Mouse (Mus musculus) midbrain, embryonic 13.5 days (tissue): ENCODE measurements around the gene Vegfa. TPM values are rescaled to one million over a fixed set of nuclear protein-coding genes. Genes with fewer than 3 reads are reported as not detected.

Experiments used
- ATAC-seq: fragments of 200-750 bp; cut with Nextera tagmentation; 2 replicates; pipeline ENCODE4 v1.8.0; 2017; ENCODE audit warnings: mild to moderate bottlenecking, moderate TSS enrichment, moderate library complexity
- H3K27ac ChIP-seq: fragments of 300-500 bp; sonication (generic); 2 replicates; pipeline ENCODE4 v1.5.1; 2015; ENCODE audit warnings: inconsistent platforms, mild to moderate bottlenecking, moderate library complexity
- H3K27me3 ChIP-seq: fragments of 300-500 bp; sonication (generic); 2 replicates; pipeline ENCODE4 v1.6.1; 2015; ENCODE audit warnings: mild to moderate bottlenecking, inconsistent platforms
- H3K36me3 ChIP-seq: fragments of 300-500 bp; sonication (generic); 2 replicates; pipeline ENCODE4 v1.6.1; 2015; ENCODE audit warnings: mild to moderate bottlenecking, inconsistent platforms
- H3K4me1 ChIP-seq: fragments of 300-500 bp; sonication (generic); replicated peaks from 2 replicates; pipeline ENCODE4 v1.6.1; 2015; ENCODE audit warnings: inconsistent platforms
- H3K4me2 ChIP-seq: fragments of 300-500 bp; sonication (generic); replicated peaks from 2 replicates; pipeline ENCODE4 v1.6.1; 2015; ENCODE audit warnings: moderate library complexity, mild to moderate bottlenecking, inconsistent platforms
- H3K4me3 ChIP-seq: fragments of 300-500 bp; sonication (generic); replicated peaks from 2 replicates; pipeline ENCODE4 v1.5.1; 2015; ENCODE audit warnings: mild to moderate bottlenecking, inconsistent platforms
- H3K9ac ChIP-seq: fragments of 300-500 bp; sonication (generic); replicated peaks from 2 replicates; pipeline ENCODE4 v1.6.1; 2015; ENCODE audit warnings: mild to moderate bottlenecking, inconsistent platforms
- H3K9me3 ChIP-seq: fragments of 300-500 bp; sonication (generic); 2 replicates; pipeline ENCODE4 v1.6.1; 2016; ENCODE audit warnings: mild to moderate bottlenecking, inconsistent platforms
- WGBS: fragments of 180-500 bp; shearing (Covaris S2); methylation state at CpG from one replicate; pipeline ENCODE4 v1.1.7; 2015; 5-methylcytosine and 5-hydroxymethylcytosine counted together
- polyA plus RNA-seq: library from polyadenylated mRNA; unstranded; fragments of >200 nt; fragmentation: Nextera tagmentation; extraction: Ambion mirVana; gene quantifications from 2 replicates; pipeline ENCODE4 v1.2.1, GENCODE M21; 2015

The Vegfa gene
- polyA plus RNA-seq, 1 experiment from 2014 or later, result 3.4 TPM

- 95% methylated on average over 4 of the region's 4 CpGs for WGBS
These were observed 16.0 kb upstream of the Vegfa start for GRCm38 (mm10) chr17:46048184-46048583.

GRCm38 (mm10) chr17:46045742-46046141, 13.6 kb upstream of the Vegfa start:
- H3K9me3 ChIP-seq, result peaks cover 7% of the 10 kb centered on the region
- 84% methylated on average over 8 of the region's 8 CpGs for WGBS
- no peak overlapping the region for H3K27ac ChIP-seq

More at GRCm38 (mm10) chr17:46048184-46048583, 16.0 kb upstream of the Vegfa start:
- H3K4me1 ChIP-seq, result 0 out of 2 replicates have a peak, but pooled peaks cover 4% of the 10 kb centered on the region
- no peak overlapping the region for H3K9ac ChIP-seq
- no peaks in the 10 kb centered on the region for H3K36me3 ChIP-seq
- H3K4me2 ChIP-seq, result no peak overlapping the region
- H3K4me3 ChIP-seq, result no peak overlapping the region
- ATAC-seq, result no peak
- H3K27me3 ChIP-seq, result no peaks in the 10 kb centered on the region
- H3K9me3 ChIP-seq, result peaks cover 7% of the 10 kb centered on the region
- H3K27ac ChIP-seq, result no peak overlapping the region

GRCm38 (mm10) chr17:46044953-46045352, 12.8 kb upstream of the Vegfa start:
- Histone ChIP-seq H3K9ac (no peak overlapping the region), H3K27me3 (no peaks in the 10 kb centered on the region), H3K36me3 (no peaks in the 10 kb centered on the region), H3K27ac (no peak overlapping the region), H3K9me3 (peaks cover 7% of the 10 kb centered on the region), H3K4me1 (no peaks in the 10 kb centered on the region), H3K4me2 (no peak overlapping the region), H3K4me3 (no peak overlapping the region)
- 92% methylated on average over 5 of the region's 5 CpGs for WGBS
- no peak for ATAC-seq

More at GRCm38 (mm10) chr17:46045742-46046141, 13.6 kb upstream of the Vegfa start:
- ATAC-seq, result no peak
- no peak overlapping the region for H3K4me2 ChIP-seq
- H3K9ac ChIP-seq, result no peak overlapping the region
- H3K36me3 ChIP-seq, result no peaks in the 10 kb centered on the region
- H3K4me1 ChIP-seq, result no peaks in the 10 kb centered on the region
- no peak overlapping the region for H3K4me3 ChIP-seq
- H3K27me3 ChIP-seq, result no peaks in the 10 kb centered on the region

GRCm38 (mm10) chr17:46042158-46042557, 10.0 kb upstream of the Vegfa start:
- Histone ChIP-seq H3K4me1 (no peaks in the 10 kb centered on the region), H3K36me3 (no peaks in the 10 kb centered on the region), H3K4me3 (no peak overlapping the region), H3K9me3 (no peaks in the 10 kb centered on the region), H3K4me2 (no peak overlapping the region), H3K27me3 (no peaks in the 10 kb centered on the region), H3K9ac (no peak overlapping the region), H3K27ac (no peak overlapping the region)
- 89% methylated on average over 8 of the region's 8 CpGs for WGBS
- ATAC-seq, result no peak

DNA sequence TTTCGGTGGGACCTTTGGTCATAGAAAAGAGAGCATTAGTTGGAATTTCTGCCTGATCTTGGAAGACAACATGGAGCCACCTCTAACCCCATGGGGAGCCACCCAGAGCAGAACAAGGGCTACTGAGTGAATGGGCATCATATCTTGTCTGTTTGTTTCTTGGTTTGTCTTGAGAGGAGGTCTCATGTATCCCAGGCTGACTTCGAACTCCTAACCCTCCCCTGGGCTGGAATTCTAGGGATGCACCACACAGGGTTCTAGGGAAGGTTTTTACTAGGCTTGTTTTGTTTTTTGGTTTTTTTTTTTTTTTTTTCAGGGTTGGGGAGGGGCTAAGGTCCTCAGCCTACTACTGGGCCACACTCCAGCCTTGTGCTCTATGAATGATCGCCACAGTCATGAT, 9.5 kb upstream of the Vegfa start:
- no peak overlapping the region for H3K27ac ChIP-seq
- H3K4me3 ChIP-seq, result no peak overlapping the region
- H3K36me3 ChIP-seq, result no peaks in the 10 kb centered on the region
- H3K4me2 ChIP-seq, result no peak overlapping the region
- no peaks in the 10 kb centered on the region for H3K27me3 ChIP-seq
- H3K4me1 ChIP-seq, result no peaks in the 10 kb centered on the region
- no peak overlapping the region for H3K9ac ChIP-seq
- ATAC-seq, result no peak
- no peaks in the 10 kb centered on the region for H3K9me3 ChIP-seq
- WGBS, result 90% methylated on average over 3 of the region's 3 CpGs

DNA sequence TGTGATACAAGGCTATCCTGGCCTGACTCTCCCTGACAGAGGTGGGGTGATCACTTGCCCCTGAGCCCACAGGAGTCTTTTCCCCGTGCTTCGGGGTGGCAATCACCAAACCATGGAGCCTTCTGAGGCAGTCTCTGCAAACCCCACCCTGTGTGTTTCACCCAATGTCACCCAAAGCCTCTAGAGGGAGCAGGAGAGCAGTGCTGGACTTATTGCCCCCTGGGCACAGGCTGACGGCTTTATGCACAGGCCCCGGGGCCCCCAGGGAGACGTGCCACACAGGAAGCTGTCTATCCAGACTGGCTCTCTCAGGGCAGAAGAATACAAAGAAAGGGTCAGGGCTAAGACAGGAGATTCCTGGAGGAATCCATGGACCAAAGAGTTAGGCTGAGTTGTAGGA, 9.1 kb upstream of the Vegfa start:
- Histone ChIP-seq H3K4me3 (no peak overlapping the region), H3K9ac (no peak overlapping the region), H3K27ac (no peak overlapping the region), H3K4me1 (no peaks in the 10 kb centered on the region), H3K27me3 (no peaks in the 10 kb centered on the region), H3K36me3 (no peaks in the 10 kb centered on the region), H3K4me2 (no peak overlapping the region), H3K9me3 (no peaks in the 10 kb centered on the region)
- 55% methylated on average over 5 of the region's 5 CpGs for WGBS
- no peak for ATAC-seq

DNA sequence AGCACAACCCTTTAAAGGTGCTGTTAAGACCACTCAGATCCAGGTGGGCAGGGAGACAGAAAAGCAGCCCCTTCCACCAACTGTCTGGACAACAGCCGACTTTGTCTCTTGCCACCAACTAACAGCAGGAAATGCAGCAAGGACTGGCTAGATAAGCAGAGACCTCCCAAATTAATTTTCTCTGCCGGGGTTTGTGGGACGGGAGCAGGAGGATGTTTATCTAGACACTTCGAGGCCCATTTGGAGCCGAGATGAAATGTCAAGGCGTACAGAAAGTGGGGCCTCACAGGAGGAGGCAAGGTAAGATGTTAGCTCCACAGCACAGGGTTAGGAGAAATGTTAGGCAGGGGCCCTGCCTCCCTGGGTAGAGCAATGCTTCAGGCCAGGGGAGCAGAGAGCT, 8.4 kb upstream of the Vegfa start:
- ATAC-seq, result no peak
- Histone ChIP-seq H3K27me3 (no peaks in the 10 kb centered on the region), H3K36me3 (no peaks in the 10 kb centered on the region), H3K4me2 (no peak overlapping the region), H3K4me1 (no peaks in the 10 kb centered on the region), H3K9ac (no peak overlapping the region), H3K9me3 (no peaks in the 10 kb centered on the region), H3K27ac (no peak overlapping the region), H3K4me3 (no peak overlapping the region)
- 84% methylated on average over 6 of the region's 6 CpGs for WGBS

GRCm38 (mm10) chr17:46038906-46039305, 6.7 kb upstream of the Vegfa start:
- no peak for ATAC-seq
- H3K9me3 ChIP-seq, result no peaks in the 10 kb centered on the region
- peaks cover under 1% of the 10 kb centered on the region; the same call in 1 of the 2 replicates for H3K4me1 ChIP-seq
- no peaks in the 10 kb centered on the region for H3K36me3 ChIP-seq
- H3K9ac ChIP-seq, result no peak overlapping the region
- no peak overlapping the region for H3K27ac ChIP-seq
- WGBS, result 52% methylated on average over 3 of the region's 3 CpGs
- H3K27me3 ChIP-seq, result no peaks in the 10 kb centered on the region
- H3K4me3 ChIP-seq, result no peak overlapping the region
- no peak overlapping the region for H3K4me2 ChIP-seq

DNA sequence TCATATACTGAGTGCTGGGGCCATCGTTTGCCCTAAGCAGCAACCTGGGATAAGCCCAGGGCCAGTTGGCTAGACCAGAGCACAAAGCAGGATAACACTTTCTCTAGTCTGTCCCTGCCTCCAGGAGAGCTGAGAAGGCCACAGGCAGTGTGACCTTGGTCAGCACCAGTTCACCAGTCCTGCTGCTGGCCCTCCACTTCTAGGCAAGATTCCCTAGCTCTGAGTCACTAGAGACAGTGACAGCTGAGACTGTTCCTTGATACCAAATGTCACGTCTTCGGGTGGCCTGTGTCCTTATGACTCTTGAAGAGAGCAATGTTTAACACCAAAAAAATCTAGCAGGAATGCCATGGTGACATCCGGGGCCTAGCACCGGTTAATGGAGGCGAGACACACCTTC, 4.2 kb upstream of the Vegfa start:
- Histone ChIP-seq H3K27me3 (0 out of 2 replicates have a peak, but pooled peaks cover 5% of the 10 kb centered on the region), H3K9ac (no peak overlapping the region), H3K36me3 (no peaks in the 10 kb centered on the region), H3K9me3 (no peaks in the 10 kb centered on the region), H3K27ac (no peak overlapping the region), H3K4me2 (no peak overlapping the region), H3K4me3 (no peak overlapping the region), H3K4me1 (peaks cover 15% of the 10 kb centered on the region)
- ATAC-seq, result no peak
- 90% methylated on average over 6 of the region's 6 CpGs for WGBS

- Histone ChIP-seq H3K9me3 (no peaks in the 10 kb centered on the region), H3K27ac (no peak overlapping the region), H3K27me3 (0 out of 2 replicates have a peak, but pooled peaks cover 5% of the 10 kb centered on the region), H3K4me2 (no peak overlapping the region), H3K4me3 (no peak overlapping the region), H3K36me3 (no peaks in the 10 kb centered on the region), H3K9ac (peak overlapping the region; percentile 33; the same call in 1 of the 2 replicates), H3K4me1 (peaks cover 28% of the 10 kb centered on the region)
- no peak for ATAC-seq
- WGBS, result 61% methylated on average over 6 of the region's 6 CpGs
These were observed 1.9 kb upstream of the Vegfa start for GRCm38 (mm10) chr17:46034110-46034509.

GRCm38 (mm10) chr17:46033607-46034006, 1.4 kb upstream of the Vegfa start:
- no peak overlapping the region for H3K4me3 ChIP-seq
- H3K4me1 ChIP-seq, result peaks cover 33% of the 10 kb centered on the region
- 14% methylated on average over 2 of the region's 2 CpGs for WGBS
- peak overlapping the region; percentile 33; the same call in 1 of the 2 replicates for H3K9ac ChIP-seq
- ATAC-seq, result no peak
- 0 out of 2 replicates have a peak, but pooled peaks cover 5% of the 10 kb centered on the region for H3K27me3 ChIP-seq
- no peak overlapping the region for H3K27ac ChIP-seq
- no peaks in the 10 kb centered on the region for H3K9me3 ChIP-seq
- no peaks in the 10 kb centered on the region for H3K36me3 ChIP-seq
- no peak overlapping the region for H3K4me2 ChIP-seq

DNA sequence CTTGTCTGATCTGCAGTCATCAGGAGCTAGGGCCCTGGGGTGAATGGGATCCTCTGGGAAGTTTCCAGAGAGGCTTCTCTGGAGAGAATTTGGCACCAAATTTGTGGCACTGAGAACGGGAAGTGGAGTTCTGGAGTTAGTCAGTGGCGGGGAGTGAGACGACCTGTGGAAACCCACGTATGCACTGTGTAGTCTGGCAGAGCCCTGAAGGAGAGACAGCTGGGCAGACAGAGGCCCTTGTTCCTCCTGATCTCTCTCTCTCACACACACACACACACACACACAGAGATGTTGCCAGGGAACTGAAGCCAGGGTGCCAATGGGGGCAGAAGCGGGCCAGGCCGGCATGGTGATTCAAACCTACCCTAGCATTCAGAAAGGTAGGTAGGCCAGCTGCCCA, 953 bp upstream of the Vegfa start:
- 43% methylated on average over 6 of the region's 6 CpGs for WGBS
- Histone ChIP-seq H3K4me1 (peaks cover 38% of the 10 kb centered on the region), H3K27me3 (0 out of 2 replicates have a peak, but pooled peaks cover 5% of the 10 kb centered on the region), H3K9me3 (no peaks in the 10 kb centered on the region), H3K4me2 (0 out of 2 replicates have a peak overlapping the region, but pooled peaks have one; percentile 9), H3K9ac (peak overlapping the region; percentile 33; the same call in 1 of the 2 replicates), H3K36me3 (no peaks in the 10 kb centered on the region), H3K4me3 (no peak overlapping the region), H3K27ac (no peak overlapping the region)
- ATAC-seq, result no peak

DNA sequence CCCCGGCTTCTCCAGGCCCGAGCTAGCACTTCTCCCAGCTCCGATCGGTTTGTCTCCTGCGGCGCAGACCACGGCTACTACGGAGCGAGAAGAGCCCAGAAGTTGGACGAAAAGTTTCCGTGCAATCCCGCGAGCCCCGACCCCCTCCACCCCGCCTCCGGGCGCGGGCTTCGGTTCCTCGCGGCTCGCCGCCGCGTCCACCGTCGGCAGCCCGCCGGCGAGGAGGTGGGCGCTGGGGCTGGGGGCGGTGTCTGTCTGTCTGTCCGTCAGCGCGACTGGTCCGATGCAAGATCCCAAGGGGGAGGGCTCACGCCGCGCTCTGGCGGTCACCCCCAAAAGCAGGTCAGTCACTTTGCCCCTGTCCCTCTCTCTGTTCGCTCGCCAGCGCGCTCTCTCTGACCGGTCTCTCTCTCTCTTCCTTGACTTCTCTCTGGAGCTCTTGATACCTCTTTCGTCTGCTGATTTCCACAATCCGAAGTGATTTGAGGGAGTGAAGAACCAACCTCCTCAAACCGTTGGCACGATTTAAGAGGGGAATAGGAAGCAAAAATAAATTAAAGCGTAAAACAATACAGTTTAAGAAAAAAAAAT, 453 bp downstream of the Vegfa start:
- Histone ChIP-seq H3K4me3 (peak overlapping the region; percentile 85), H3K4me2 (peak overlapping the region; percentile 66), H3K27me3 (0 out of 2 replicates have a peak, but pooled peaks cover 5% of the 10 kb centered on the region), H3K27ac (peak overlapping the region; percentile 90), H3K9me3 (no peaks in the 10 kb centered on the region), H3K36me3 (no peaks in the 10 kb centered on the region), H3K9ac (peak overlapping the region; percentile 94), H3K4me1 (peaks cover 52% of the 10 kb centered on the region)
- ATAC-seq, result no peak
- WGBS, result under 1% methylated on average over 46 of the region's 50 CpGs
